Mouse (Mus musculus) left cerebral cortex, adult 2 months (tissue): ENCODE data around the gene Tnks2. TPM values are rescaled to one million over a fixed set of nuclear protein-coding genes. Genes with fewer than 3 reads are reported as not detected.

Experiments used
- DNase-seq, 2 experiments: peaks; one replicate each; pipeline ENCODE4 v3.0.0; 2021 to 2022; ENCODE audit warnings: low spot score in 2 of 2, mixed read lengths in 1 of 2; ENCODE audit errors: extremely low spot score in 1 of 2
- H3K27ac ChIP-seq: fragments of 200-600 bp; 2 replicates; pipeline ENCODE4 v1.8.1; 2022
- H3K4me3 ChIP-seq: fragments of 200-600 bp; 2 replicates; pipeline ENCODE4 v1.8.1; 2022
- CTCF ChIP-seq: fragments of 200-600 bp; IDR thresholded peaks from 2 replicates; pipeline ENCODE4 v1.8.1; 2022; ENCODE audit warnings: antibody characterized with exemption, mild to moderate bottlenecking, moderate library complexity
- intact Hi-C: fragments of 180-260 bp; cut with DNase I; formaldehyde crosslinking; loops from one replicate; pipeline ENCODE4 v1.15.1; 2025
- long read RNA-seq, 2 experiments: library from polyadenylated mRNA; stranded (forward); transcript quantifications; one replicate each; pipeline ENCODE4 v2.0.0; 2021; ENCODE audit warnings: borderline mapping rate in 2 of 2
- total RNA-seq, 2 experiments: library from RNA; stranded (reverse); gene quantifications; 2 replicates each; pipeline ENCODE4 v1.2.3; 2021

The Tnks2 gene
- 100 to 1,000 TPM; 109 to 124 TPM for total RNA-seq
- long read RNA-seq, experiment 1, full-length matches to known transcripts = 62 of 109 reads
- long read RNA-seq, experiment 1, partial matches to known transcripts = 16 of 109 reads
- long read RNA-seq, experiment 1, other reads (novel, unspliced or antisense) = 31 of 109 reads
- long read RNA-seq, experiment 2, full-length matches to known transcripts = 67 of 103 reads
- long read RNA-seq, experiment 2, partial matches to known transcripts = 7 of 103 reads
- long read RNA-seq, experiment 2, other reads (novel, unspliced or antisense) = 29 of 103 reads

GRCm38 (mm10) chr19:36833788-36834531 lies at the start of gene Tnks2:
Tnks2 (plus strand) TSS chr19:36834232.
- TF ChIP-seq CTCF = no peak
- intact Hi-C loops = no loop called here
- H3K4me3 ChIP-seq = peak within 1 kb of the TSS; percentile 87
- peak; percentile 97 for DNase-seq
- H3K27ac ChIP-seq = peak within 1 kb of the TSS; percentile 95

GRCm38 (mm10) chr19:36789873-36790733 lies 43.9 kb upstream of the Tnks2 start:
- no peak for DNase-seq
- TF ChIP-seq CTCF = no peak
- intact Hi-C loops = no loop called here
- H3K27ac ChIP-seq = no peak overlapping the region
- H3K4me3 ChIP-seq = no peak overlapping the region

GRCm38 (mm10) chr19:36792589-36792988 lies 41.4 kb upstream of the Tnks2 start:
- DNase-seq = no peak
- no peak for TF ChIP-seq CTCF
- H3K4me3 ChIP-seq = no peak overlapping the region
- no peak overlapping the region for H3K27ac ChIP-seq
- intact Hi-C loops = no loop called here

GRCm38 (mm10) chr19:36793450-36793849 lies 40.6 kb upstream of the Tnks2 start:
- DNase-seq = no peak
- Histone ChIP-seq H3K27ac (no peak overlapping the region), H3K4me3 (no peak overlapping the region)
- no peak for TF ChIP-seq CTCF
- intact Hi-C loops = no loop called here

- no peak for DNase-seq
- intact Hi-C loops = no loop called here
- no peak overlapping the region for H3K27ac ChIP-seq
- TF ChIP-seq CTCF = no peak
- no peak overlapping the region for H3K4me3 ChIP-seq
Observed at GRCm38 (mm10) chr19:36794008-36794407, 40.0 kb upstream of the Tnks2 start.

GRCm38 (mm10) chr19:36795277-36795676 lies 38.8 kb upstream of the Tnks2 start:
- no peak overlapping the region for H3K27ac ChIP-seq
- no peak overlapping the region for H3K4me3 ChIP-seq
- DNase-seq = no peak
- intact Hi-C loops = no loop called here
- no peak for TF ChIP-seq CTCF

- intact Hi-C loops = no loop called here
- Histone ChIP-seq H3K4me3 (no peak overlapping the region), H3K27ac (no peak overlapping the region)
- DNase-seq = no peak
- no peak for TF ChIP-seq CTCF
Observed at GRCm38 (mm10) chr19:36796931-36797330, 37.1 kb upstream of the Tnks2 start.

GRCm38 (mm10) chr19:36800288-36800687 lies 33.7 kb upstream of the Tnks2 start:
- no peak for DNase-seq
- intact Hi-C loops = no loop called here
- H3K4me3 ChIP-seq = no peak overlapping the region
- no peak overlapping the region for H3K27ac ChIP-seq
- no peak for TF ChIP-seq CTCF

- no peak for DNase-seq
- intact Hi-C loops = no loop called here
- H3K4me3 ChIP-seq = no peak overlapping the region
- H3K27ac ChIP-seq = no peak overlapping the region
- peak; percentile 33 for TF ChIP-seq CTCF
Observed at GRCm38 (mm10) chr19:36801856-36802641, 32.0 kb upstream of the Tnks2 start.

- H3K4me3 ChIP-seq = no peak overlapping the region
- no peak for DNase-seq
- intact Hi-C loops = no loop called here
- no peak for TF ChIP-seq CTCF
- H3K27ac ChIP-seq = no peak overlapping the region
Observed at GRCm38 (mm10) chr19:36803403-36803802, 30.6 kb upstream of the Tnks2 start.

GRCm38 (mm10) chr19:36806842-36807241 lies 27.2 kb upstream of the Tnks2 start:
- no peak overlapping the region for H3K4me3 ChIP-seq

More at GRCm38 (mm10) chr19:36806842-36807241, 27.2 kb upstream of the Tnks2 start:
- TF ChIP-seq CTCF = no peak
- intact Hi-C loops = no loop called here
- no peak for DNase-seq
- H3K27ac ChIP-seq = no peak overlapping the region
